Mouse (Mus musculus) urinary bladder, adult 18-20 months (tissue): ENCODE measurements around the gene Rad51b.
A peak's percentile ranks its signal among the peaks of the same experiment; 100 is the strongest.

Experiments
- DNase-seq, 2 experiments: peaks; one replicate each; pipeline ENCODE4 v3.0.0; 2022; ENCODE audit warnings: low spot score in 2 of 2, mixed read lengths in 2 of 2

Gene Rad51b

GRCm38 (mm10) chr12:79832611-79833010, 535.5 kb downstream of the Rad51b start:
- DNase-seq, result no peak

- no peak for DNase-seq
Observed at GRCm38 (mm10) chr12:79835521-79835920, 538.4 kb downstream of the Rad51b start.

- peak in 1 of 2 experiments; percentile 52 for DNase-seq
Observed at GRCm38 (mm10) chr12:79838181-79838961, 541.3 kb downstream of the Rad51b start.

GRCm38 (mm10) chr12:79839096-79839941, 542.2 kb downstream of the Rad51b start:
- no peak for DNase-seq

- no peak for DNase-seq
Observed at GRCm38 (mm10) chr12:79840465-79840864, 543.4 kb downstream of the Rad51b start.

- DNase-seq, result no peak
Observed at GRCm38 (mm10) chr12:79841248-79841647, 544.2 kb downstream of the Rad51b start.

- no peak for DNase-seq
Observed at GRCm38 (mm10) chr12:79842319-79842718, 545.2 kb downstream of the Rad51b start.

GRCm38 (mm10) chr12:79843002-79843401, 545.9 kb downstream of the Rad51b start:
- no peak for DNase-seq

- no peak for DNase-seq
Observed at GRCm38 (mm10) chr12:79843496-79843895, 546.4 kb downstream of the Rad51b start.

GRCm38 (mm10) chr12:79846247-79847151, 549.4 kb downstream of the Rad51b start:
- no peak for DNase-seq

GRCm38 (mm10) chr12:79848539-79848938, 551.5 kb downstream of the Rad51b start:
- peak in 1 of 2 experiments; percentile 60 for DNase-seq

- no peak for DNase-seq
Observed at GRCm38 (mm10) chr12:79850021-79850420, 552.9 kb downstream of the Rad51b start.

GRCm38 (mm10) chr12:79851898-79852297, 554.8 kb downstream of the Rad51b start:
- DNase-seq, result no peak

- DNase-seq, result no peak
Observed at GRCm38 (mm10) chr12:79852606-79853005, 555.5 kb downstream of the Rad51b start.

GRCm38 (mm10) chr12:79853901-79854490, 556.9 kb downstream of the Rad51b start:
- DNase-seq, result no peak

- DNase-seq, result no peak
Observed at GRCm38 (mm10) chr12:79854507-79854906, 557.4 kb downstream of the Rad51b start.

- peak in 1 of 2 experiments; percentile 85 for DNase-seq
Observed at GRCm38 (mm10) chr12:79856116-79856909, 559.2 kb downstream of the Rad51b start.

- no peak for DNase-seq
Observed at GRCm38 (mm10) chr12:79857704-79858103, 560.6 kb downstream of the Rad51b start.

- DNase-seq, result no peak
Observed at GRCm38 (mm10) chr12:79858336-79858735, 561.3 kb downstream of the Rad51b start.
